Mouse (Mus musculus) liver, postnatal 0 days (tissue): Measurements from ENCODE around the gene Fgf11. TPM values are rescaled to one million over a fixed set of nuclear protein-coding genes. Genes with fewer than 3 reads are reported as not detected.

Experiments used
- ATAC-seq: fragments of 200-750 bp; cut with Nextera tagmentation; 2 replicates; pipeline ENCODE4 v1.8.0; 2017; ENCODE audit warnings: mild to moderate bottlenecking, moderate library complexity
- DNase-seq: peaks from one replicate; pipeline ENCODE4 v3.0.0-alpha.2; 2016
- H3K27ac ChIP-seq: fragments of 300-500 bp; sonication (generic); 2 replicates; pipeline ENCODE4 v1.5.1; 2014; ENCODE audit warnings: antibody characterized with exemption, moderate library complexity, mild to moderate bottlenecking, low read depth
- H3K27me3 ChIP-seq: fragments of 300-500 bp; sonication (generic); 2 replicates; pipeline ENCODE4 v1.6.1; 2014; ENCODE audit warnings: low read length, control low read depth, mixed read lengths; ENCODE audit not compliant: insufficient read depth
- H3K36me3 ChIP-seq: fragments of 300-500 bp; sonication (generic); replicated peaks from 2 replicates; pipeline ENCODE4 v1.6.1; 2014; ENCODE audit warnings: mild to moderate bottlenecking, control low read depth, low read length, moderate library complexity, mixed read lengths; ENCODE audit not compliant: insufficient read depth
- H3K4me1 ChIP-seq: fragments of 300-500 bp; sonication (generic); 2 replicates; pipeline ENCODE4 v1.6.1; 2014; ENCODE audit warnings: antibody characterized with exemption, mild to moderate bottlenecking, control low read depth; ENCODE audit not compliant: insufficient read depth
- H3K4me2 ChIP-seq: fragments of 300-500 bp; sonication (generic); 2 replicates; pipeline ENCODE4 v1.6.1; 2014; ENCODE audit warnings: low read depth, mild to moderate bottlenecking, low read length, moderate library complexity, mixed read lengths
- H3K4me3 ChIP-seq: fragments of 300-500 bp; sonication (generic); 2 replicates; pipeline ENCODE4 v1.5.1; 2014; ENCODE audit warnings: low read depth, low read length
- H3K9ac ChIP-seq: fragments of 300-500 bp; sonication (generic); replicated peaks from 2 replicates; pipeline ENCODE4 v1.6.1; 2014; ENCODE audit warnings: mild to moderate bottlenecking, moderate library complexity
- H3K9me3 ChIP-seq: fragments of 300-500 bp; sonication (generic); 2 replicates; pipeline ENCODE4 v1.6.1; 2016; ENCODE audit warnings: mild to moderate bottlenecking, control low read depth, low read length, mixed read lengths
- CTCF ChIP-seq: sonication (generic); IDR thresholded peaks from 2 replicates; pipeline ENCODE4 v1.5.1; 2016; ENCODE audit warnings: antibody characterized with exemption, low read depth
- EP300 ChIP-seq: IDR thresholded peaks from 2 replicates; pipeline ENCODE4 v1.6.1; 2016; ENCODE audit warnings: antibody characterized with exemption, low read depth, mild to moderate bottlenecking
- WGBS: fragments of 180-500 bp; shearing (Covaris S2); extraction: QIAGEN DNeasy Blood & Tissue Kit; methylation state at CpG from one replicate; pipeline ENCODE4 v1.1.7; 2014; ENCODE audit not compliant: insufficient replicate concordance; 5-methylcytosine and 5-hydroxymethylcytosine counted together
- polyA plus RNA-seq: library from polyadenylated mRNA; unstranded; fragments of >200 nt; fragmentation: Nextera tagmentation; extraction: Ambion mirVana; gene quantifications from 2 replicates; pipeline ENCODE4 v1.2.1, GENCODE M21; 2015

Fgf11 gene
- polyA plus RNA-seq, 1 experiment from 2014 or later = 0.04 TPM

DNA sequence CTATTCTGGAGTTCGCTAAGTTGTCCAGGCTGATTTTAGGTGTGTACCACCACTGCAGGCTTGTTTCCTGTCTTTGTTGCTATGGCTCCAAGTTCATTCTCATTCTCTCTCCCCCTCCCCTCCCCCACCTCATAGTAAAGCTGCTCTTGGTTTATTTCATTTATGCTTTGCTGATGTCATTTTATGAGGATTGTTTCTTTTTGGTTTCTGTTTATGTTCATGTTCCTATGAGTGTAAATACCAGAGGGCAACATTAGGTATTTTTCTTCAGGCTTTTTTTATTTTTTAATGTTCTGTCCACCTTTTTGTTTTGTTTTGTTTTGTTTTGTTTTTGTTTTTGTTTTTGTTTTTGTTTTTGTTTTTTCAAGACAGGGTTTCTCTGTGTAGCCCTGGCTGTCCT lies 39.8 kb downstream of the Fgf11 start, which contains the start of gene Slc35g3:
Slc35g3 (minus strand) TSS at position 101 of the 400 bp plus-strand sequence.
- peaks cover 23% of the 10 kb centered on the region for H3K4me1 ChIP-seq
- ATAC-seq (no peak), DNase-seq (no peak)
- no peaks in the 10 kb centered on the region for H3K36me3 ChIP-seq
- H3K9ac ChIP-seq = no peak within 1 kb of the TSS
- no peak within 1 kb of the TSS for H3K27ac ChIP-seq
- H3K4me2 ChIP-seq = no peak within 1 kb of the TSS
- WGBS = 62% methylated on average over 1 of the region's 1 CpGs
- TF ChIP-seq EP300 (no peak), CTCF (no peak)
- H3K9me3 ChIP-seq = no peaks in the 10 kb centered on the region
- H3K4me3 ChIP-seq = no peak within 1 kb of the TSS
- no peaks in the 10 kb centered on the region for H3K27me3 ChIP-seq

DNA sequence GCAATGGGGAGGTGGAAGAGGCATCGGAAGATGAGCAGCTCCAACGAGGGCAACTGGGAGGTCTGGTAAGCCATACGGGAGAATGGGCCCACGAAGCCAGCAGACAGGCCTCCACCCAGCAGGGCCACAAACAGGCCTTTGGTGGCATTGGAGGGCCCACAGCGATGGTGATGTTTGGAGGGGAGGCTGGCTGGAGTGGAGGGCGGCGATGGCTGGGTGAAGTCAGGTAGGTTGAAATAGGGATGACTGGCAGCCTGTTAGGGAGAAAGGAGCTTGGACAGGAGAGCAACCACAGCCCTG lies 40.8 kb downstream of the Fgf11 start:
- H3K27ac ChIP-seq = no peak overlapping the region
- no peak for ATAC-seq
- 93% methylated on average over 7 of the region's 7 CpGs for WGBS

DNA sequence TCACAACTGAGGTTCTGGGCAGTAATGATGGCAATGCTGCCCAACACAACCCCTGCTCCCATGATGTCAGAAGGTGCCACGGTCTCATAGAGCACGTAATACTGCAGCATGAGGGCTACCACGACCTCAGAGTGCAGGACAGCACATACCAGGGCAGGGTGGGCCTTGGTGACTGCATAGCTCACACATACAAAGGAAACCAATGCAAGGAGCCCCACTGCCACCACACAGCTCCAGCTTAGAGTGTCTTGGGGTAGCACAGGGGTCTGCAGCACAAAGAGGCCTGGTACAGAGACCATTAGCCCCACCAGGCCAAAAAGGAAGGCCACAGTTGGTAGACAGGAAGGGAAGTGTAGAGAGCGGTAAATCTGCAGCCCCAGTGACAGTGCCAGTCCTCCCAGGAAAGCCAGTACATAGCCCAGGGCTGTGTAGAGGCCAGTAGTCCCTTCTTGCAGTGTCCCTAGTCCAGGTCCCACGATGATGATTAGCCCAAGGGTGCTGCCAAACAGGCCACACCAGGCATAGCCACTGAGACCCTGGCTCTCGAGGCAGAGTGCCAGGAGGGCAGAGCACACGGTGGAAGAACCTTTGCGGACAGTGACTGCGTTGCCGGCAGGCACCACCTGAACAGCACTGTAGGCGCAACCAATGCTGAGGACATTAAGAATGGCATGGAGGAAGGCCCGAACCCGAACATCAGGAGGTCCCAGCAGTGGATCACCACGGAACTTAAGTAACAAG lies 41.3 kb downstream of the Fgf11 start:
- Histone ChIP-seq H3K36me3 (no peaks in the 10 kb centered on the region), H3K4me1 (peaks cover 30% of the 10 kb centered on the region), H3K27ac (0 out of 2 replicates have a peak overlapping the region, but pooled peaks have one; percentile 95), H3K27me3 (no peaks in the 10 kb centered on the region), H3K4me2 (peak overlapping the region; percentile 96), H3K4me3 (peak overlapping the region; percentile 71), H3K9me3 (no peaks in the 10 kb centered on the region), H3K9ac (no peak overlapping the region)
- 79% methylated on average over 14 of the region's 14 CpGs for WGBS
- TF ChIP-seq CTCF = no peak
- no peak for TF ChIP-seq EP300
- no peak for DNase-seq
- ATAC-seq = no peak

More for the DNA sequence above, 40.8 kb downstream of the Fgf11 start:
- H3K4me3 ChIP-seq = no peak overlapping the region
- no peak overlapping the region for H3K4me2 ChIP-seq
- DNase-seq = no peak
- TF ChIP-seq EP300 (no peak), CTCF (no peak)
- no peak overlapping the region for H3K9ac ChIP-seq
- H3K27me3 ChIP-seq = no peaks in the 10 kb centered on the region
- H3K36me3 ChIP-seq = no peaks in the 10 kb centered on the region
- H3K4me1 ChIP-seq = peaks cover 28% of the 10 kb centered on the region
- no peaks in the 10 kb centered on the region for H3K9me3 ChIP-seq

- WGBS = under 1% methylated on average over 37 of the region's 37 CpGs
These were observed 42.5 kb downstream of the Fgf11 start for GRCm38 (mm10) chr11:69758971-69759721.

DNA sequence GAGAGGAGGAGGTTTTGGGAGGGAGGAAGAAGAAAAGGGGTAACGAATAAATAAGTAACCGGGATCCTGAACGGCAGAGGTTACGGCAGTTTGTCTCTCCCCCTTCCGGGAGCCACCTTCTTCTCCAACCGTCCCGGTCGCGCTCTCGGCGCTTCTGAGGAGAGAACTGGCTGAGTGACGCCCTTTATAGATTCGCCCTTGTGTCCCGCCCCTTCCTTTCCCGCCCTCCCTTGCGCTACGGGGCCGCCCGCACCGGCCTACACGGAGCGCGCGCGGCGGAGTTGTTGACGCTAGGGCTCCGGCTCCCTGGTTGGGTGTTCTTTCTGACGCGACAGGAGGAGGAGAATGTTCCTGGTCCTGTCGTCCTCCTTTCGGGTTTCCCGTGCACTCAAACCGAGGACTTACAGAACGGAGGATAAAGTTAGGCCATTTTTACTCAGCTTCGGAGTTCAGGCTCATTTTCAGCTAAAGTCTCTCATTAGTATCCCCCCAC lies 43.1 kb downstream of the Fgf11 start, which contains the start of gene Polr2a:
Polr2a (minus strand) TSS at position 160 of the 493 bp plus-strand sequence.
- H3K4me1 ChIP-seq = peaks cover 31% of the 10 kb centered on the region

More at GRCm38 (mm10) chr11:69758971-69759721, 42.5 kb downstream of the Fgf11 start:
- no peak for TF ChIP-seq EP300
- no peak for TF ChIP-seq CTCF
- peak; percentile 85 for ATAC-seq
- Histone ChIP-seq H3K4me2 (peak overlapping the region; percentile 96), H3K4me3 (peak overlapping the region; percentile 71), H3K36me3 (no peaks in the 10 kb centered on the region), H3K27ac (peak overlapping the region; percentile 95), H3K9me3 (no peaks in the 10 kb centered on the region), H3K27me3 (no peaks in the 10 kb centered on the region), H3K4me1 (peaks cover 31% of the 10 kb centered on the region), H3K9ac (peak overlapping the region; percentile 88)
- peak; percentile 92 for DNase-seq

GRCm38 (mm10) chr11:69758090-69758456 lies 43.6 kb downstream of the Fgf11 start:
- TF ChIP-seq EP300 = no peak
- no peak for TF ChIP-seq CTCF
- DNase-seq = peak; percentile 97
- H3K9ac ChIP-seq = peak overlapping the region; percentile 88
- H3K9me3 ChIP-seq = no peaks in the 10 kb centered on the region
- H3K27ac ChIP-seq = peak overlapping the region; percentile 95
- peak overlapping the region; percentile 96 for H3K4me2 ChIP-seq
- ATAC-seq = peak; percentile 79
- peaks cover 32% of the 10 kb centered on the region for H3K4me1 ChIP-seq
- H3K27me3 ChIP-seq = no peaks in the 10 kb centered on the region
- under 1% methylated on average over 25 of the region's 26 CpGs for WGBS
- 0 out of 2 replicates have a peak, but pooled peaks cover 1% of the 10 kb centered on the region for H3K36me3 ChIP-seq
- H3K4me3 ChIP-seq = peak overlapping the region; percentile 71

More for the DNA sequence above, 43.1 kb downstream of the Fgf11 start, which contains the start of gene Polr2a:
- no peaks in the 10 kb centered on the region for H3K9me3 ChIP-seq
- ATAC-seq (peak; percentile 93), DNase-seq (peak; percentile 99)
- peak within 1 kb of the TSS; percentile 96 for H3K4me2 ChIP-seq
- peak within 1 kb of the TSS; percentile 88 for H3K9ac ChIP-seq
- no peaks in the 10 kb centered on the region for H3K27me3 ChIP-seq
- TF ChIP-seq CTCF = no peak
- TF ChIP-seq EP300 = peak; percentile 80
- 0% methylated on average over 35 of the region's 36 CpGs for WGBS
- H3K4me3 ChIP-seq = peak within 1 kb of the TSS; percentile 71
- H3K27ac ChIP-seq = peak within 1 kb of the TSS; percentile 95
- H3K36me3 ChIP-seq = no peaks in the 10 kb centered on the region
